Mouse (Mus musculus): ENCODE results near the gene Bspry. TPM values are rescaled to one million over a fixed set of nuclear protein-coding genes. Genes with fewer than 3 reads are reported as not detected.

Gene Bspry
- total RNA-seq, 2 experiments from 2014 or later = 0.24 to 0.53 TPM

GRCm38 (mm10) chr4:62543782-62544181 lies 63.9 kb downstream of the Bspry start:
- intact Hi-C loops (cut with DNase I; ENCODE audit: low total_unique reads) = no loop called here
- DNase-seq = no peak

- no peak for DNase-seq
- intact Hi-C loops (cut with DNase I; ENCODE audit: low total_unique reads) = no loop called here
Measured at GRCm38 (mm10) chr4:62544801-62545200, 64.9 kb downstream of the Bspry start.

Other genes starting within 250 kb of the Bspry start
- gene Zfp37, start 249.0 kb upstream of the Bspry start, total RNA-seq (2021) = 1 to 10 TPM; 1.9 to 2.0 TPM
- gene Slc31a2, start 217.5 kb upstream of the Bspry start, total RNA-seq (2021) = 1 to 10 TPM; 4.8 to 6.0 TPM
- 10 to 100 TPM; 14.4 to 15.9 TPM for gene Fkbp15, start 119.5 kb upstream of the Bspry start, total RNA-seq (2021)
- 10 to 100 TPM; 12.2 to 13.3 TPM for gene Slc31a1, start 119.3 kb upstream of the Bspry start, total RNA-seq (2021)
- gene Cdc26, start 71.4 kb upstream of the Bspry start, total RNA-seq (2021) = 10 to 100 TPM; 40.5 to 46.3 TPM
- 10 to 100 TPM; 13.7 to 13.8 TPM for gene Prpf4, start 71.3 kb upstream of the Bspry start, total RNA-seq (2021)
- not detected for gene Rnf183, start 44.8 kb upstream of the Bspry start, total RNA-seq (2021)
- under 1 TPM; 0.31 to 0.37 TPM for gene Wdr31, start 9.2 kb upstream of the Bspry start, total RNA-seq (2021)
- 1 to 10 TPM; 3.1 to 3.5 TPM for gene Hdhd3, start 23.4 kb downstream of the Bspry start, total RNA-seq (2021)
- 10 to 100 TPM; 21.9 to 22.1 TPM for gene Alad, start 39.9 kb downstream of the Bspry start, total RNA-seq (2021)
- gene Pole3, start 45.0 kb downstream of the Bspry start, total RNA-seq (2021) = 10 to 100 TPM; 15.8 to 16.9 TPM
- gene 4933430I17Rik, start 45.3 kb downstream of the Bspry start, total RNA-seq (2021) = under 1 TPM; 0.33 to 0.45 TPM
- 10 to 100 TPM; 17.2 to 18.5 TPM for gene Rgs3, start 79.8 kb downstream of the Bspry start, total RNA-seq (2021)